Mouse (Mus musculus) heart, adult 8-10 months (tissue): ENCODE data around the gene Trp53rkb. TPM values are rescaled to one million over a fixed set of nuclear protein-coding genes. Genes with fewer than 3 reads are reported as not detected.

Experiments used
- DNase-seq: peaks from one replicate; pipeline ENCODE4 v3.0.0; 2022; ENCODE audit warnings: low spot score
- total RNA-seq, 4 experiments: library from RNA; stranded (reverse); gene quantifications; 2 replicates each; pipeline ENCODE4 v1.2.4; 2022

Trp53rkb gene
- total RNA-seq, 4 experiments from 2014 or later, result 1.3 to 3.2 (median 1.9) TPM

GRCm38 (mm10) chr2:166799615-166800472, 7.5 kb downstream of the Trp53rkb start:
- no peak for DNase-seq

GRCm38 (mm10) chr2:166800473-166800857, 8.1 kb downstream of the Trp53rkb start:
- DNase-seq, result no peak

- DNase-seq, result no peak
These were observed 9.1 kb downstream of the Trp53rkb start for GRCm38 (mm10) chr2:166801436-166801835.

GRCm38 (mm10) chr2:166803298-166803697, 11.0 kb downstream of the Trp53rkb start:
- no peak for DNase-seq

GRCm38 (mm10) chr2:166805250-166806172, 13.2 kb downstream of the Trp53rkb start, which contains the start of gene Arfgef2:
Gene Arfgef2, plus strand, starts transcription at chr2:166805588.
- DNase-seq, result peak; percentile 74

GRCm38 (mm10) chr2:166806173-166806705, 13.9 kb downstream of the Trp53rkb start:
- no peak for DNase-seq

- DNase-seq, result no peak
These were observed 14.5 kb downstream of the Trp53rkb start for GRCm38 (mm10) chr2:166806813-166807212.

GRCm38 (mm10) chr2:166809499-166809898, 17.2 kb downstream of the Trp53rkb start:
- DNase-seq, result no peak

- no peak for DNase-seq
These were observed 18.5 kb downstream of the Trp53rkb start for GRCm38 (mm10) chr2:166810821-166811220.

GRCm38 (mm10) chr2:166818463-166819143, 26.3 kb downstream of the Trp53rkb start:
- DNase-seq, result no peak

- DNase-seq, result no peak
These were observed 27.5 kb downstream of the Trp53rkb start for GRCm38 (mm10) chr2:166819849-166820248.

GRCm38 (mm10) chr2:166820844-166821243, 28.5 kb downstream of the Trp53rkb start:
- DNase-seq, result no peak

GRCm38 (mm10) chr2:166821406-166821805, 29.1 kb downstream of the Trp53rkb start:
- no peak for DNase-seq

GRCm38 (mm10) chr2:166822119-166822826, 29.9 kb downstream of the Trp53rkb start:
- DNase-seq, result no peak

GRCm38 (mm10) chr2:166822901-166823300, 30.6 kb downstream of the Trp53rkb start:
- DNase-seq, result no peak

GRCm38 (mm10) chr2:166824386-166824785, 32.1 kb downstream of the Trp53rkb start:
- DNase-seq, result no peak

- no peak for DNase-seq
These were observed 32.7 kb downstream of the Trp53rkb start for GRCm38 (mm10) chr2:166824998-166825397.

GRCm38 (mm10) chr2:166826491-166827224, 34.3 kb downstream of the Trp53rkb start:
- DNase-seq, result no peak

GRCm38 (mm10) chr2:166828306-166828705, 36.0 kb downstream of the Trp53rkb start:
- no peak for DNase-seq

GRCm38 (mm10) chr2:166830350-166830749, 38.0 kb downstream of the Trp53rkb start:
- DNase-seq, result no peak
